Mouse (Mus musculus) forebrain, embryonic 13.5 days (tissue): ENCODE measurements at regions not wholly inside any gene's neighbourhood (a gene's known extent, or its start where the extent isn't known, plus 50 kb on each side); places are given as distances from the start of the nearest gene placed in this dataset.
A peak's percentile ranks its signal among the peaks of the same experiment; 100 is the strongest.
"Not testable (repeated sequence)": the region's sequence is repeated elsewhere in the genome, so short reads cannot be mapped to it uniquely, and the experiment has no call there.

Experiments used
- ATAC-seq: fragments of 200-750 bp; cut with Nextera tagmentation; 2 replicates; pipeline ENCODE4 v1.8.0; 2017
- H3K27ac ChIP-seq: fragments of 300-500 bp; sonication (generic); 2 replicates; pipeline ENCODE4 v1.5.1; 2015; ENCODE audit warnings: inconsistent platforms, mild to moderate bottlenecking, moderate library complexity
- H3K27me3 ChIP-seq: fragments of 300-500 bp; sonication (generic); 2 replicates; pipeline ENCODE4 v1.6.1; 2015; ENCODE audit warnings: mild to moderate bottlenecking, inconsistent platforms
- H3K36me3 ChIP-seq: fragments of 300-500 bp; sonication (generic); 2 replicates; pipeline ENCODE4 v1.6.1; 2015; ENCODE audit warnings: mild to moderate bottlenecking, inconsistent platforms; ENCODE audit not compliant: poor library complexity, severe bottlenecking
- H3K4me1 ChIP-seq: fragments of 300-500 bp; sonication (generic); 2 replicates; pipeline ENCODE4 v1.6.1; 2015; ENCODE audit warnings: inconsistent platforms
- H3K4me2 ChIP-seq: fragments of 300-500 bp; sonication (generic); 2 replicates; pipeline ENCODE4 v1.6.1; 2015; ENCODE audit warnings: inconsistent platforms, mild to moderate bottlenecking, moderate library complexity
- H3K4me3 ChIP-seq: fragments of 300-500 bp; sonication (generic); 2 replicates; pipeline ENCODE4 v1.5.1; 2015; ENCODE audit warnings: mild to moderate bottlenecking, inconsistent platforms
- H3K9ac ChIP-seq: fragments of 300-500 bp; sonication (generic); 2 replicates; pipeline ENCODE4 v1.6.1; 2015; ENCODE audit warnings: mild to moderate bottlenecking, inconsistent platforms
- H3K9me3 ChIP-seq: fragments of 300-500 bp; sonication (generic); replicated peaks from 2 replicates; pipeline ENCODE4 v1.6.1; 2016; ENCODE audit warnings: inconsistent platforms
- WGBS: fragments of 180-500 bp; shearing (Covaris S2); methylation state at CpG from one replicate; pipeline ENCODE4 v1.1.7; 2015; 5-methylcytosine and 5-hydroxymethylcytosine counted together

- ATAC-seq: peak; percentile 21; the same call in 1 of the 2 replicates
- no peaks in the 10 kb centered on the region for H3K4me1 ChIP-seq
- H3K27me3 ChIP-seq: no peaks in the 10 kb centered on the region
- no peak overlapping the region for H3K4me3 ChIP-seq
- no peak overlapping the region for H3K4me2 ChIP-seq
- H3K36me3 ChIP-seq: no peaks in the 10 kb centered on the region
- 62% methylated on average over 4 of the region's 4 CpGs for WGBS
- H3K9ac ChIP-seq: no peak overlapping the region
- no peaks in the 10 kb centered on the region for H3K9me3 ChIP-seq
- H3K27ac ChIP-seq: no peak overlapping the region
These were observed 1109.0 kb downstream of the Lrfn5 start for GRCm38 (mm10) chr12:62631888-62632490.

- Histone ChIP-seq H3K27ac (no peak overlapping the region), H3K4me3 (no peak overlapping the region), H3K9ac (no peak overlapping the region), H3K4me2 (no peak overlapping the region), H3K9me3 (no peaks in the 10 kb centered on the region), H3K36me3 (no peaks in the 10 kb centered on the region), H3K4me1 (no peaks in the 10 kb centered on the region), H3K27me3 (no peaks in the 10 kb centered on the region)
- no peak for ATAC-seq
- WGBS: 76% methylated on average over 1 of the region's 1 CpGs
These were observed 1141.7 kb downstream of the Lrfn5 start for GRCm38 (mm10) chr12:62664602-62665001.

- H3K27me3 ChIP-seq, H3K9me3 ChIP-seq, ATAC-seq, H3K27ac ChIP-seq, H3K9ac ChIP-seq, H3K4me3 ChIP-seq, H3K4me2 ChIP-seq, H3K4me1 ChIP-seq, H3K36me3 ChIP-seq: not testable (repeated sequence)
- WGBS: 40% methylated on average over 1 of the region's 1 CpGs
These were observed 1184.2 kb downstream of the Lrfn5 start for GRCm38 (mm10) chr12:62707198-62707597.
